Mouse (Mus musculus): ENCODE measurements around the gene Wdr91.

The Wdr91 gene

DNA sequence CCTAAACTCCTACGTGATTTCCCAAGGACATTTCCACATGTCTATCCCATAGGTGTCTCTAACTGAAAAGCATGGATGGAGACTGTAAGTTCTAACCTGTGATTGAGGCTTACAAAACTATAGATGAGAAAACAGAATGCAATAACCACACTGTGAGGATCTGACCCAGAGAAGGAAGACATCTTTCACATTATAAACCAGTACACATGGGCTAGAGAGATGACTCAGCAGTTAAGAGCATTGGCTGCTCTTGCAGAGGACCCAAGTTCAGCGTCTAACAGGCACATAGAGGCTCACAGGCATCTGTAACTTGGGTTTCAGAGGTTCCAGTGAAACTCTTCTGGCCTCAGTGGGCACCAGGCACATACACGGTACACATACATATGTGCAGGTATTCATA lies 3.8 kb upstream of the Wdr91 start:
- DNase-seq = no peak

DNA sequence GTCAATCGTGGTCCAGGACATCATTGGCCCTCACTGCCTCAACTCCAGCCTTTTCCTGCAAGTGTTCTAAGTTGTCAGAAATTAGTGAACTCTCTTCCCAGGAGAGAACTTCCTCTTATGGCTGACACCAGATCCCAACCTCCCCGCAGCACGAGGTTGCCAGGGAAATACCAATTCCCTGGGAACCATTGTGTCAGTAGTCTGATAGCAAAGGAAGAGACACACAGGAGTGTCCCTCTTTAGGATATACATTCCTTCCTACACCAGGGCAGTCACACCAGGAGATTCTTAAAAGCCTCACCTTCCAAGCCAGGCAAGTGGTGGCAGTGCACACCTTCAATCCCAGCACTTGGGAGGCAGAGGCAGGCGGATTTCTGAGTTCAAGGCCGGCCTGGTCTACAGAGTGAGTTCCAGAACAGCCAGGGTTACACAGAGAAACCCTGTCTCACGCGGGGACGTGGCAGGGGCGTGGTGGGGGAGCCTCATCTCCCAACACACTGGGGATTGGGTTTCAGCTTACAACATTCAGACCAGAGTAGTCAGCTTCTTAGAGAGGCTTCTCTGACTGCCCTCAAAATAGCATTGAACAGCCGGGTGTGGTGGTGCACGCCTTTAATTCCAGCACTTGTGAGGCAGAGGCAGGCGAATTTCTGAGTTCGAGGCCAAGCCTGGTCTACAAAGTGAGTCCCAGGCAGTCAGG lies 2.8 kb upstream of the Wdr91 start:
- DNase-seq = no peak

DNA sequence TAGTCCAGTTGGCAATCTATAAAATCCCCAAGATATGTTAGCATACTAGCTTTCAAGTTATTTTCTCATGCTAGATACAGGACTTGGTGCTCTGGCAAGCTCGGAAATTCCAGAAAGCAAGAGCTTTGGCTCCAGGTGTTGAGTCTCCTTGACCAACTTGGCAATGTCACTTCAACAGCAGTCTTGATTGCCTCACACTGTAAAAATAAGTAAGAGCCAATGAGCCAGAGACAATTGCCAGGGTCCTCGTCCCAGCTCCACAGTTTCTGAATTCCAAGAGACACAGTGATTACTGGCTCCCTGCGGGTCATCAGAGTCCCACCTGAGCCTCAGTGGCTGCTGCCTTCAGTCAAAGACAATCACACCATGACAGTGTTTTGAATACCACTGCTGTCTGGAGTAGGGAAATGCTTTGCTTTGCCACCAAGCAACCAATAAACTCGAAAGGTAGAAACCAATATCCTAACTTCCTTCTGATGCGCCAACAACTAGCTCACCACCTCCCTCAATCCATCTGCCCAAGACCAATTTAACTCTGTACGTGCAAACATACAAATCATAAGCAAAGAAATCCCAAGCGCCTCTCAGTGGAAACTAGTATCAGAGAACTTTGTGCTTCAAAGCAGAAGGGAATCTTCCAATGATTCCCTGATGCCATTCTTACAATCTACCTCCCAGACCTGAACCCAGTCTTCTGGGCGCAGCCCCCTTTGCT lies 888 bp downstream of the Wdr91 start:
- DNase-seq = no peak

DNA sequence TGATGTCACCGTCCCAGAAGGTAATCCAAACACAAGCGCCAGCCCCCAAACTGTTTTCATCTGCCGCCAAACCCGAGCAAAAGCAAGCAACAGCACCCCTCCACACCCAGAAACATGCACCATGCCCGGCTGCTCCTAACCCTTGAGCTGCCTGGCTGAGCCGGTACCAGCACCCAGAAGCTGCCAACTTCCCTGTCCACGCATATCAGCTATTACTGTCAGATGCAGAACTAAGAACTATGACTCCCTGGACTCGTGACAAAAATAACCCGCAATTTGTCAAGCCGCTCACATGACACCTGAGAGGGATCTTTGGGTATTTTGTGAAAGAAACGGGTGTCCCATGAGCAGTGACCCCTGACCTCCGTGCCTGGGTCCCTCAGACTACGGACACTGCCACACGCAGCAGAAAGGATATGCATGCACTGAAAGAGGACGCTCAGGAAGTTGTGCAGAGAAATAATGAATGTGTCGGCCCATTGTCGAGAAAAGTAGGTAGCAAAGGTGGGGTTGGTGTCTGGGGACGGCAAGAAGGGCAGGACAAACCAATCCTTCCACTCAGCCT lies 2.9 kb downstream of the Wdr91 start:
- no peak for DNase-seq

DNA sequence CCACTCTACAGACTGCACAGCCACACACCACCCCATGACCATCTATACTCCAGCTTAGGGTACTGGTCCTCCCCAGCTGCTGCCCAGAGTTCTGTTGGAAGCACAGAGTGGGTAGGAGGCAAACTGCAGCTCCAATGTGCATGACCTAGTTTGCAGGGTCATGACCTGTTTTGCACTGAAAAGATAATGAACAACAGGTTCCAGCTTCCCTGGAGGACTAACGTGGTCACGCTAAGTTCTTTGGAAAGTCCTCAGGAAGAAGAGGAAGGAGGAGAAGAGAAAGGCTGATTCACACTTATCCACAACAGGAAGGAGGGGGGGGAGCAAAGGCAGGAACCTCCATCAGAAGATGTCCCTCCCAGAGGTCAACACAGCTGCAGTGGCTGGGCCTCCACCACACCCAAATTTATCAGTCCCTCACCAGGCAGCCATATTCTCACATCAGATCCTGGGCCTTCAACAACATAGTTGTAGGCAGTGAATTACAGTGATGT lies 3.5 kb downstream of the Wdr91 start:
- DNase-seq = peak; percentile 16

DNA sequence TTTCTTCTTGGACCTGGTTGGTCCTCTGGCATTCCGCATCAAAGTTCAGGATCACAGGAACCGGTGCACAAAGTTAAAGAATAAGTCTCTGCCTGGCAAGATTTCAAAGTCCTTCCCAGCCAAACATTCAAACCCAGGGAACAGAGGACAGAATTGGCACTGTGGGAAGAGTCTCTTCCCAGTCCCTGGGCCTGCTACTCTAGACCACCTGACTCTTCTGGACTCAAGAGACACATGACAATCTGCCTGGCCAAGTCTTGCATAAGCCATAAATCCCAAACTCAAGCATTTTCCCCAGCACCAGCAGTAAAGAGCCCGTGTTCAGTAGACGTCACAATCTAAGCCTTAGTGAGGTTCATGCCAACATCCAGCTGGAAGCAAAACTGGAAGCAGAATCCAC lies 4.0 kb downstream of the Wdr91 start:
- no peak for DNase-seq

DNA sequence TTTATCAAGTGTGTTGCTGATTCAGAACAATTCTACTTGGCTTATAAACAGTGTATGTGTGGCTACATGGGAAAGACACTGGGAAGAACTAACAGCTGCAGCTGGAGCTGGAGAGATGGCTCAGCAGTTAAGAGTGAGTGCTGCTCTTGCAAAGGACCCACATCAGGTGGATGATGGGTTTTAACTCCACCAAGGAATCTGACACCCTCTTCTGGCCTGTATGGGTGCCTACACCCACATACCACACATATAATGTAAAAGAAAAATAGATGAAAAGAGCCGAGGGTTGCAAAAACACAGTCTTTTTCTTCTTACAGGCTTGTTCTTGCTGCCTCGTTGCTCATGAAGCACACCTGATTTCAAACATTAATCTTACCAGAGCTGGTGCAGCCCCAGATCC lies 4.6 kb downstream of the Wdr91 start:
- no peak for DNase-seq

DNA sequence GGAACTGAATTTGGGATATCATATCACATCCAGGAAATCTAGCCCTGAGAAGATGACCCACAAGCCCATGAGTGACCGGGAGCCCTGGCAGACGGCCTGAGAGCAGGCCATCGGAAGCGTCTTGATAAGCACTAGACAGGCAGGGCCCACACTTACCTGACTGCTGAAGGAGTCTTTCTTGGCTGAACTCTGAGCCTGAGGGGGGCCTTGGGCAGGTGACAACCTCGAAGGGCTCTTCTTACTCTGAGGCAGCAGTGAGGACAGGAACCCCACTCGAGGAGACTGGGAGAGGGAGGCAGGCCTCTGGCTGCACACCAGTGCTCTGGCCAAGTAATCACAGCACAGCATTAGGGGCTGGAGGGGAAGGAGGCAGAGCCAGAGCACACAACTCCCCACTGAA lies 6.3 kb downstream of the Wdr91 start:
- no peak for DNase-seq

DNA sequence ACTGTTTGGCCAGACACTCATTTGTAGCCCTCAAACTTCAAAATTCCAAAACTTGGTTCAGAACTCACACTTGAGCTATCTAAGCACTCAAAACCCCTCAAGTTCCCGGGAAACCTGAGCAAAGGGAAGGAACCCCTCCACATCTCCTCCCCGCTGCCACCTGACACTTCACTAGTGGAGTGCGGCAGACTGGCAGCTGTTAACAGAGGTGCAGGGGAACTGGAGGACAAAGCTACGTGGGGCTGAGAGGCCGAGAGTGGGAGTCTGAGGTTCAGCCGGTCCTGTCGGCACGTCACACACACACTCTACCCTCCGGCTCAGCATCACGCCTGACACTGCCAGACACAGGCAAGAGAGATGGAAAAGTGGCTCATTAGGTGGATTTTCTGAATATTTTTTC lies 6.8 kb downstream of the Wdr91 start:
- DNase-seq = no peak

DNA sequence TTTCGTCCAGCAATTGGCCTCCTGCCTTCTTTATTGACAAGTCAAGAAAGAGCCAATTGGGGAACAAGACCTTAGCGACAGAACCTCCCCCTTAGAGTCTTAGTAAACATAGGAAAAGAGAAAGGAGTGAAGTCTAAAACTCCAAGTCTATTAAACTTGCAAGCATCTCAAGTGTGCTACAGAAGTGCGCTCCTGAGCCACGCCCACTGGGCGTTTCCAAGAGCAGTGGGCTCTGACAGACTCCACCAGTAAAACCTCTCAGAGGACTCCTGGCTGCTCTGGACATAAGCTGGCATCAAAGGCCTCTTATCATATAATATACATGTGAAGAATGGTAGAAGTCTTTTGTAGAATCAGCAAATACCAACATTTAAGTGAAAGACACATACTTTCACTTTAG lies 7.2 kb downstream of the Wdr91 start:
- no peak for DNase-seq

DNA sequence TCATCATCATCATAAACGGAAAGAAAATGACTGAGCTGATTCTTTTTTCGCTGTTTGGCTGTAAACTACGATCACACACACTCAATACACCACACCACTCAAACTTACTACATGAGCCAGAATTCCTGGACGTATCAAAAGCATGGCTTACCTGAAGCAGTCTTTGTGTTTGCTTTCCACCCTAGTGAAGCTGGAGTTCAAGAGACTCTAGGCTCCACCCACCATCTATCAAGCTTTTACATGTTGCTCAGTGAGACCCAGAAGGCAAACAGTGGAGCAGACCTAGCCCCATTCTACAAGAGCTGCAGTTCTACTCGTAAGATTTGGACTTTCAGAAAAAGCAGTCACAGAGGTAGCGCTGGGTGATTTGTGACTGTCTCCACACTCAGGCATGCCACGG lies 8.1 kb downstream of the Wdr91 start:
- no peak for DNase-seq

DNA sequence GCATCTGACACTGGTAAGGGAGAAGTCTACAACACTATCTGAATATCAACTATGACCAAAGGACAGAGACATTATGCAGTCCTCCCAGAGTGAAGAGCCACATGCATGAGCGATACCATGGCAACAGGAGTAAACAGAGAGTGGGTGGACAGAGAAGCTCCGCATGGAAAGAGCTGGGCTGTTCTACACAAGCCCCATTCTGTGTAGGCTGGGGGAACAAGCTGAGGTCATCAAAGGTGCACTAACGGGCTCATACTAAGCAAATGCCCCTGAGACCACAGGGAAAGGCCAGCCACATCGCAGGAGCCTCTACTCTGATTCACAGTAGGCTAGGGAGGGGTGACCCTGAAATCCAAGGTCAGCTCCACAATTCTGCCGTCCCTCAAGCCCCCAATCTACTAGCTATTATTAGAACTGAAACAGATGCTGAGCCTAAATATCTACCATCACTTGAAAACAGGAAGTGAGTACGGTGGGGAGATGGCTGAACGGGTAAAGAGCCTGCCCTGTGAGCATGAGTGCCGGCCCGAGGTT lies 8.7 kb downstream of the Wdr91 start:
- DNase-seq = no peak

DNA sequence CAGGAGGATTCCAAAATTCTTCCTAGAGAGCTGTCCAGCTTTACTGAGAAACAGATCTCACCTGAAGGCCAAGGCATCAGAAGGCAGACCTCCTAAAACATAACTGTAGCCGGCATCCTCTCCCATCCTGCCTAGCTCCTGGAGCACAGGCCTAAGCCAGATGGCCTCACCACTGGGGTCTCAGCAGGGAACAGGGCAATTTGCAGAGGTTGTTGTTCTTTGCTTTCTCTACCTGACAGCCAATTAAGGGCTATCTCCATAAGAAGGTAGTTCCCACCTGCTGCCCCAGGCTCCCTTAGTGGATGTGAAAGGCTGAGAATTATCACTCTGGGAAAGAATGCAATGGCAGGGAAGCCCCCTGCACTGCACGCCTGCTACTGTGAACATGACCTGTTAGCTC lies 9.7 kb downstream of the Wdr91 start:
- no peak for DNase-seq

DNA sequence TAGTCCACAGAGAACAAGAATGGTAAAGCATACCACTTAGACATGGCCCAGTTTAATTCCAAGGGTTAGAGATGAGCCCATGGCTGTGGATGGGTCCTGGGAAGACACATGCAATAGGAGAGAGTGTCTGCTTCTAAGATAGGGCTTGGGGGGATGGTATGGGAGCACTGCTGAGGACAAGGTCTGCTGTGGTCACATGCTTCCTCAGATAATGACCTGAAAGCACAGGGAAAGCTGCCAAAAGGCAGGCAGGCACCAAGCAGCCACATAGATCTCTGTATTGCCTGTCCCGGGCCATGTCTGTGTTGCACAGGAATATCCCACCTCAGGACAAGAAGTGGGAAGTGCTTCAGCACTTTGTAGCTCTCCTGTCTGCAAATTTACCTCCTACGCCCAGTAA lies 11.5 kb downstream of the Wdr91 start:
- no peak for DNase-seq

DNA sequence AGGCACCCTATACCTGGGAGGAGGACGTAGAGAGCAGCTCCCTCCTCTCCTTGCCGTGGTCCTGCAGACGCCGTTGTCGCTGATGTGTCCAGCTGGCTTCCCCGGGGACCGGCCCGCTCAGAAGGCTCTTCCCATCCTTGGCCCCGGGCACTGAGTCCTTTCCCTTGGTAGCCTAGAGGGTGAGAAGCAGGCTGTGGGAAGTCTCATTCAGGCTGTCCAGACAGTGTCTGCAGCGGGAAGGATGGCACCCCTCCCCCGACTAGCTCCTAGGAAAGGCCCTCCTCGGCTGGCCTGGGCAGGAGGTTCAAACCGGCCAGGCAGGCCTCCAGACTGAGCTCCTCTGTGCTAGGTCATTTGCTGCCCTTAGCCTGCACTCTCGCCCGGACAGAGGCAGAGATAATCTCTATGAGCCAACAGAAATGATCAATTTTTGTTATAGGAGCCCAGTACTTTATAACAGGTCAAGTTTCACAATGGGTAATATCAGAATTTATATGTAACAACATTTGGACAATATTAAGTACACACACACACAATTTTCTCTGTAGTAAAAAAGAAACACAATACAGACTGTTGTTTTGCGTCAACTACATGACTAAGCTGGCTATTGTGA lies 14.4 kb downstream of the Wdr91 start:
- DNase-seq = no peak

DNA sequence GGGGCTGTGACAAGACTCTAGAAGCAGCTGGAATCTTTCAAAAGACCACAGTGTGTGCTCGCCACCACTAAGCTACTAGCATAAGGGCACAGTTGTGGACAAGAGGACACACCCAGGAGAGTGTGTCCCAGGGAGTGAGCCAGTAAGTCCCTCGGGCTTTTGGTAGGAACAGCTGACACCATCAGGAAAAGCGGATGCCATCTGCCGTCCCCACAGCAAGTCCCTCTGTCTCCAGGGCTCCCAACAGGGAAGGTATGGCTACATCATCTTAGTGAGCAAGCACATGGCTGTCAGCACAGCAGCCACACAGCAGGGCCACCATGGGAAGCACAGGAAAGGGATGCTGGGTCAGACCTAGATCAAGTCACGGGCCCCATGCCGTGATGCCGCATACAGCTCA lies 15.1 kb downstream of the Wdr91 start:
- no peak for DNase-seq

DNA sequence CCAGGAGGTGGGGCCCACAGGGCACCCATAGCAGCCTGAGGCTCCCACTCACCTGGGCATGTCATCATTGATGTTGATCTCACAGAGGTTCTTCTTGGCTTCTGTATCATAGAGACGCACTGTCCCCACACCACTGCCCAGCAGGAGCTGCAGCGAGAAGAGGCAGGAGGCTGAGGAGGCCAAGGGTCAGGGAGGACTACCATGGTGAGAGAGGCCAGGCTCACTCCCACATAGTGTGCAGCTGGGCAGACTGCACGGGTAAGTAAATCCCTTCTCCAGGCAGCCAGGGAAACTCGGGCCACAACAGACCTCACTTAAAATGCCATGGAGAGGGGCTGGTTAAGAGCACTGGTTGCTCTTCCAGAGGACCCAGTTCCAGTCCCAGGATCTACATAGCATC lies 21.5 kb downstream of the Wdr91 start:
- DNase-seq = no peak

DNA sequence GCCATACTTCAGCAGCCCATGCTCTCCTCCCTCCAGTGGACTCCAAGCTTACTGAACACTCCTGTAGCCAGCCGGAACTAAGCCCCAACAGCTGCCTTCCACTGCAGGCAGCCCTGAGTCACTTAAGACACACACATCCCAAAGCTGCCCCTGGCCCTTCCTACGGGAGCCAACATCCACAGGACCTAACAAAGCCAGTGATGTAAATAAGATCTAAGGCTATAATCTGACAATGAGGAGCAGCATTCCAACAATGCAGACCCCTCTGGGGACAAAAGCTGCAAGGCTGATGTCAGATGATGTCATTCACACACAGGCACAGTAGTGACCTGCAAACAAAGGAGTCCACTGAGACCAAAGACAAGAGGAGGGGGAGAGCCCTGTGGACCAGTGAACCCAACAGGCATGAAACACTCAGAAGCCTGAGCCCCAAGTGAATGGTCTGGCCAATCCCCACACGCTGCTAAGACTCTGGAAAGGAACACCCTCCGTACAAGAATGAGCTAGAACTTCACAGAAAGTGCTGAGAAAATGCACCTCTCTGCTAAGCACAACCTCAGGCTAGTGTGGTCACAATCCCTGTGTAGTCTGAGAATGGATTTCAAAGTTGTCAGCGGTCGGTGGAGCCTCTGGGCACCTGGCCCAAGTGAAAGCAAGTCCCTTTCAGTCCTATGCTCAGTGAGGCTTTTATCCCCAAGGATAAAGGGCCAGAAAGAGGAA lies 23.4 kb downstream of the Wdr91 start:
- peak; percentile 90 for DNase-seq

DNA sequence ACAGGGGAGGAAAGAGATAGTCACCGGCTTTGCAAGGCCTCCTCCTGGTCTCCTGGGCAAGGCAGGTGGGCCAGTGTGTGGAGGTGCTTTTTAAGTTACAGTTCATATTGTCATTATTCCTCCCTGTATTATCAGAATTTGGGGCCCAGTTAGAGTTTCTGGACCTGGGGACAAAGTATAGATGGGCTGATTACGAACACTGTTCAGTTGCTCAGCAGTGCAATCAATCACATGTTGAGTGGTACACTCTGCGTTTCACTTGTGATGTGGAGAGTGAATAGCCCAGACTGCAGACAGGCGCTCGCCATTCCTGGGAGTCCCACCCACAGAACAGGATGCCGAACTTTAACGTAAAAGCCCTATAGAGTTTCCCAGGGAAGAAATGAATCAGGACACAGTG lies 26.0 kb downstream of the Wdr91 start:
- DNase-seq = no peak

DNA sequence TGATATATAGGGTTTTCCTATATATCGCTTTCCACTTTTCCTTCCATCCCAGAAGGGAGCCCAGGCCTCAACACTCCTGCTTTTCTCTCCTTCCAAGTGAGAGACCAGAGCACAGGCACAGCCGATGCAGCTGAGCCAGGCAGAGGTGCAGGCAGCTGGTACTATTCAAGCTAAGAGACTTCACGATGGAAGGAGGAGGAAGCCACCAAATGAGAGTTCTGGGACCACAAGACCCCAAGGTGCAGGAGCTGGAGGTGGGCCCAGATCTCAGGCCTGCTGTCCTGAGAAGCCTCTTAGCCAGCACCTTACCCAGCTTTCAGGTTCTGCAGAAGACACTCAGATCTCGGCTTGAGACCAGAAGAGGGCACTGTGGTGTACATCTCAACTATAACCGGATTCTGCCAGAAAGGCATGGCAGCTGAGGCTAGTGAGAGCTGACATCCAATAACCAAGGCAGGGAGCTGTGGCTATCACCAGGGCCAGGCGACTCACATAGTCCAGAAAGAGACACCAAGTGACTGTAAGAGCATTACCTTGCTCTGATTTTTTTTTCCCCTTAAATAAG lies 30.7 kb downstream of the Wdr91 start:
- DNase-seq = peak; percentile 68

DNA sequence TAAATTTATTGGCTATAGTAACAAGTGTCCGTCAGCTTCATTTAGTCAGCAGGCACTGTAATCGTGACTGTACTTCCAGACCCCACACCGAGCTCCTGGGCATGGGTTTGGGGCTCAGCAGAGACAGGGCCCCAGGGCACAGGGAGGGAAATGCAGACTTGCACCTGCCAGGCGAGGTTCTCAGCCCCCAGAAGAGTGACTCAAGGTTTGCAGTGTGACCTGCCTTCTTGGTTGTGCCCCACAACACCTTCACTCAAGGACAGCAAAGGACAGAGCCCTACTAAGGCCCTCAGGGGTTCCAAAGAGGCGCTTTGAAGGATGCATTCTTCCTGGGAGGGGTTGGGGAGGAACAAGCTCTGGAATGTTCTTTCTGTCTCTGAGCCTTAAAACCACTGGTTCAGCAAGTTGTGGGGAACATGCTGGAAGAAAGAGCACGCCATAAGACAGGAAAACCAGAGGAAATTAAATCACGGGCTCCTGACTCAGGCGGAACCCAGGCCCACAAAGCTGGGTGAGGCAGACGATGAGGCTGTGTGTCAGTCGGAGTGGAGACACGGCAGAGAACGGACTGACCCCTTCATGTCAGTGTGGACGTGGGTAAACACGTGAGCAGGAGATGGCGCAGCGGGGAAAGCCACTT lies 31.5 kb downstream of the Wdr91 start:
- DNase-seq = no peak

All from retina, postnatal 1 day (tissue).